Mouse (Mus musculus): ENCODE measurements at regions not wholly inside any gene's neighbourhood (a gene's known extent, or its start where the extent isn't known, plus 50 kb on each side); places are given as distances from the start of the nearest gene placed in this dataset.
"Not testable (repeated sequence)": the region's sequence is repeated elsewhere in the genome, so short reads cannot be mapped to it uniquely, and the experiment has no call there.

GRCm38 (mm10) chr17:82273946-82274345, 535.8 kb upstream of the Slc8a1 start:
- WGBS (ENCODE audit: insufficient replicate concordance): 55% methylated on average over 4 of the region's 4 CpGs
- Histone ChIP-seq H3K9me3 (ENCODE audit: control insufficient read depth, low read length) (no peaks in the 10 kb centered on the region), H3K9ac (replicated peaks) (no peak overlapping the region), H3K27me3 (ENCODE audit: control insufficient read depth, insufficient read depth, low read length) (no peaks in the 10 kb centered on the region), H3K4me1 (replicated peaks; ENCODE audit: control insufficient read depth in 2 of 2, insufficient read depth in 2 of 2, low read length in 1 of 2) (no peaks in the 10 kb centered on the region), H3K27ac (no peak overlapping the region), H3K4me3 (ENCODE audit: insufficient read depth in 1 of 2, low read depth in 2 of 2, low read length in 2 of 2) (no peak overlapping the region), H3K4me2 (ENCODE audit: low read depth) (no peak overlapping the region), H3K36me3 (replicated peaks; ENCODE audit: control insufficient read depth, insufficient read depth, low read depth) (no peaks in the 10 kb centered on the region)
- DNase-seq (ENCODE audit: low read depth in 3 of 3, low spot score in 3 of 3) (no peak), ATAC-seq (ENCODE audit: insufficient read depth) (no peak)
- TF ChIP-seq EP300 (IDR thresholded peaks at IDR 0.05; ENCODE audit: low read depth) (no peak), CTCF (IDR thresholded peaks at IDR 0.05; ENCODE audit: low read depth) (no peak)

- H3K4me1 ChIP-seq (replicated peaks; ENCODE audit: control insufficient read depth in 2 of 2, insufficient read depth in 2 of 2, low read length in 1 of 2): no peaks in the 10 kb centered on the region
- no peaks in the 10 kb centered on the region for H3K9me3 ChIP-seq (ENCODE audit: control insufficient read depth, low read length)
- no peak overlapping the region for H3K4me2 ChIP-seq (ENCODE audit: low read depth)
- H3K27ac ChIP-seq: no peak overlapping the region
- TF ChIP-seq CTCF (IDR thresholded peaks at IDR 0.05; ENCODE audit: low read depth): no peak
- TF ChIP-seq EP300 (IDR thresholded peaks at IDR 0.05; ENCODE audit: low read depth): no peak
- no peak overlapping the region for H3K4me3 ChIP-seq (ENCODE audit: insufficient read depth in 1 of 2, low read depth in 2 of 2, low read length in 2 of 2)
- ATAC-seq (ENCODE audit: insufficient read depth) (no peak), DNase-seq (ENCODE audit: low read depth in 3 of 3, low spot score in 3 of 3) (no peak)
- no peak overlapping the region for H3K9ac ChIP-seq (replicated peaks)
- H3K36me3 ChIP-seq (replicated peaks; ENCODE audit: control insufficient read depth, insufficient read depth, low read depth): no peaks in the 10 kb centered on the region
- H3K27me3 ChIP-seq (ENCODE audit: control insufficient read depth, insufficient read depth, low read length): no peaks in the 10 kb centered on the region
- WGBS (ENCODE audit: insufficient replicate concordance): 69% methylated on average over 1 of the region's 1 CpGs
These were observed 534.7 kb upstream of the Slc8a1 start for GRCm38 (mm10) chr17:82272845-82273244.

- H3K27ac ChIP-seq; H3K9ac ChIP-seq (replicated peaks); ATAC-seq (ENCODE audit: insufficient read depth); DNase-seq (ENCODE audit: low read depth in 3 of 3, low spot score in 3 of 3); H3K4me3 ChIP-seq (ENCODE audit: insufficient read depth in 1 of 2, low read depth in 2 of 2, low read length in 2 of 2); H3K4me2 ChIP-seq (ENCODE audit: low read depth); H3K9me3 ChIP-seq (ENCODE audit: control insufficient read depth, low read length); H3K27me3 ChIP-seq (ENCODE audit: control insufficient read depth, insufficient read depth, low read length); H3K4me1 ChIP-seq (replicated peaks; ENCODE audit: control insufficient read depth in 2 of 2, insufficient read depth in 2 of 2, low read length in 1 of 2); H3K36me3 ChIP-seq (replicated peaks; ENCODE audit: control insufficient read depth, insufficient read depth, low read depth): not testable (repeated sequence)
- 85% methylated on average over 5 of the region's 5 CpGs for WGBS (ENCODE audit: insufficient replicate concordance)
- TF ChIP-seq CTCF (IDR thresholded peaks at IDR 0.05; ENCODE audit: low read depth): 0 out of 2 replicates have a peak, but pooled peaks have one; percentile 32
These were observed 528.7 kb upstream of the Slc8a1 start for GRCm38 (mm10) chr17:82266842-82267241.

- no peaks in the 10 kb centered on the region for H3K9me3 ChIP-seq (ENCODE audit: control insufficient read depth, low read length)
- no peak overlapping the region for H3K4me3 ChIP-seq (ENCODE audit: insufficient read depth in 1 of 2, low read depth in 2 of 2, low read length in 2 of 2)
- no peaks in the 10 kb centered on the region for H3K36me3 ChIP-seq (replicated peaks; ENCODE audit: control insufficient read depth, insufficient read depth, low read depth)
- no peak overlapping the region for H3K4me2 ChIP-seq (ENCODE audit: low read depth)
- no peak overlapping the region for H3K9ac ChIP-seq (replicated peaks)
- no peak for DNase-seq (ENCODE audit: low read depth in 3 of 3, low spot score in 3 of 3)
- H3K4me1 ChIP-seq (replicated peaks; ENCODE audit: control insufficient read depth in 2 of 2, insufficient read depth in 2 of 2, low read length in 1 of 2): no peaks in the 10 kb centered on the region
- WGBS (ENCODE audit: insufficient replicate concordance): 62% methylated on average over 2 of the region's 2 CpGs
- H3K27ac ChIP-seq: no peak overlapping the region
- no peaks in the 10 kb centered on the region for H3K27me3 ChIP-seq (ENCODE audit: control insufficient read depth, insufficient read depth, low read length)
- TF ChIP-seq EP300 (IDR thresholded peaks at IDR 0.05; ENCODE audit: low read depth): no peak
- TF ChIP-seq CTCF (IDR thresholded peaks at IDR 0.05; ENCODE audit: low read depth): no peak
- ATAC-seq (ENCODE audit: insufficient read depth): no peak
These were observed 514.2 kb upstream of the Slc8a1 start for GRCm38 (mm10) chr17:82252362-82252761.

- H3K9me3 ChIP-seq (ENCODE audit: control insufficient read depth, low read length): no peaks in the 10 kb centered on the region
- no peaks in the 10 kb centered on the region for H3K36me3 ChIP-seq (replicated peaks; ENCODE audit: control insufficient read depth, insufficient read depth, low read depth)
- no peak overlapping the region for H3K4me2 ChIP-seq (ENCODE audit: low read depth)
- no peak for ATAC-seq (ENCODE audit: insufficient read depth)
- H3K27me3 ChIP-seq (ENCODE audit: control insufficient read depth, insufficient read depth, low read length): no peaks in the 10 kb centered on the region
- no peaks in the 10 kb centered on the region for H3K4me1 ChIP-seq (replicated peaks; ENCODE audit: control insufficient read depth in 2 of 2, insufficient read depth in 2 of 2, low read length in 1 of 2)
- DNase-seq (ENCODE audit: low read depth in 3 of 3, low spot score in 3 of 3): no peak
- TF ChIP-seq EP300 (IDR thresholded peaks at IDR 0.05; ENCODE audit: low read depth) (no peak), CTCF (IDR thresholded peaks at IDR 0.05; ENCODE audit: low read depth) (no peak)
- no peak overlapping the region for H3K4me3 ChIP-seq (ENCODE audit: insufficient read depth in 1 of 2, low read depth in 2 of 2, low read length in 2 of 2)
- no peak overlapping the region for H3K9ac ChIP-seq (replicated peaks)
- H3K27ac ChIP-seq: no peak overlapping the region
These were observed 513.7 kb upstream of the Slc8a1 start for GRCm38 (mm10) chr17:82251841-82252240.

GRCm38 (mm10) chr17:82238361-82238760, 500.2 kb upstream of the Slc8a1 start:
- no peak overlapping the region for H3K9ac ChIP-seq (replicated peaks)
- no peak for DNase-seq (ENCODE audit: low read depth in 3 of 3, low spot score in 3 of 3)
- H3K27me3 ChIP-seq (ENCODE audit: control insufficient read depth, insufficient read depth, low read length): no peaks in the 10 kb centered on the region
- TF ChIP-seq EP300 (IDR thresholded peaks at IDR 0.05; ENCODE audit: low read depth) (no peak), CTCF (IDR thresholded peaks at IDR 0.05; ENCODE audit: low read depth) (no peak)
- 24% methylated on average over 1 of the region's 1 CpGs for WGBS (ENCODE audit: insufficient replicate concordance)
- H3K9me3 ChIP-seq (ENCODE audit: control insufficient read depth, low read length): no peaks in the 10 kb centered on the region
- H3K36me3 ChIP-seq (replicated peaks; ENCODE audit: control insufficient read depth, insufficient read depth, low read depth): no peaks in the 10 kb centered on the region
- ATAC-seq (ENCODE audit: insufficient read depth): no peak
- no peaks in the 10 kb centered on the region for H3K4me1 ChIP-seq (replicated peaks; ENCODE audit: control insufficient read depth in 2 of 2, insufficient read depth in 2 of 2, low read length in 1 of 2)
- no peak overlapping the region for H3K27ac ChIP-seq
- H3K4me3 ChIP-seq (ENCODE audit: insufficient read depth in 1 of 2, low read depth in 2 of 2, low read length in 2 of 2): no peak overlapping the region
- H3K4me2 ChIP-seq (ENCODE audit: low read depth): no peak overlapping the region

All from liver, embryonic 14.5 days (tissue).